Mouse (Mus musculus) layer of hippocampus, adult 18-20 months (tissue): Measurements from ENCODE around the gene Babam1. TPM values are rescaled to one million over a fixed set of nuclear protein-coding genes. Genes with fewer than 3 reads are reported as not detected.

Source experiments
- DNase-seq, 2 experiments: peaks; one replicate each; pipeline ENCODE4 v3.0.0; 2022; ENCODE audit warnings: low spot score in 2 of 2
- total RNA-seq, 2 experiments: library from RNA; stranded (reverse); gene quantifications; 2 replicates each; pipeline ENCODE4 v1.2.3; 2021

Babam1 gene
- total RNA-seq, 2 experiments from 2014 or later: 94.1 to 103 TPM

DNA sequence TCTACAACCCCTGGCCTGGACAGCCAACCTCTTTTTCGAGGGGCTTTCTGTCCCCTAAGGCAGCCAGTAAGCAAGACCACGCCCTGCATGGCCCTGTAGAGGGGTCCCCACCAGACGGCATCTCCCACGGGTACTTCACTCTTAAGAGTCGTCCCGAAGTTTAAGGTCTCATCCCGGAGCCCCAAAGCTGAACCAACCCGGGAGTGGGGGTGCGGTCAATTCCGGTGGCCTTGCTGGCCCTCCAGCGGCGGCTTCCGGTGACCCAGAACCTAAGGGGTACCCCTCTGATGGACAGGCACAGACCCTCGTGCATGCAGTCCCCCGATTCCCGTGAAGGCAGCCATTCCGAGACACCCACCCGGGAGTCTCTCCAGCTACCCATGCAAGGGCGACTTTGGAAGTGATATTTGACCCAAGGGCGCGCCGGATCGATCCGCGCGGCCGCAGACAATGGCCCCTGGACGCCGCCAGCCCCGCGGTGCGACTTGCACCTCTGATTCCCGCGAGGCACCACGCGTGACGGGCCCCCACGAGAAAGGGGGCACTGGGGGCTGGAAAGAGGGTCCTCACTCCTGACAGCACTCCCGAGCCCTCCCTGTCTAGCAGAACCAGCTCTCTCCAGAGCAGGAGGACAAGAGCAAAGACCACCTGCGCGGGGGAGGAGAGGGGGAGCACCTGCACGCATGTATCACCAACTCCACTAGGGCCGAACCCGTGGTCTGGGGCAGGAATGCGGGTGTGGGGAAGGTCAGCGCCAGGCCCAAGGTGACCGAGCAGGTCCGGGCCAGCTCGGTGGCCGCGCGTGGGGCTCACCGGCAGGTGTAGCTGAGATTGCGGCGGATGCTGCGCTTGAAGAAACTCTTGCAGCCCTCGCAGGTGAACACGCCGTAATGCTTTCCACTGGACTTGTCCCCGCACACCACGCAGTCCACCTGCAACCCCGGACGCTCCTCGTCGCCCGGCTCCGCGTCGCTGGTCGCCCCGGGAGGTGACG, 16.2 kb upstream of the Babam1 start:
- no peak for DNase-seq

DNA sequence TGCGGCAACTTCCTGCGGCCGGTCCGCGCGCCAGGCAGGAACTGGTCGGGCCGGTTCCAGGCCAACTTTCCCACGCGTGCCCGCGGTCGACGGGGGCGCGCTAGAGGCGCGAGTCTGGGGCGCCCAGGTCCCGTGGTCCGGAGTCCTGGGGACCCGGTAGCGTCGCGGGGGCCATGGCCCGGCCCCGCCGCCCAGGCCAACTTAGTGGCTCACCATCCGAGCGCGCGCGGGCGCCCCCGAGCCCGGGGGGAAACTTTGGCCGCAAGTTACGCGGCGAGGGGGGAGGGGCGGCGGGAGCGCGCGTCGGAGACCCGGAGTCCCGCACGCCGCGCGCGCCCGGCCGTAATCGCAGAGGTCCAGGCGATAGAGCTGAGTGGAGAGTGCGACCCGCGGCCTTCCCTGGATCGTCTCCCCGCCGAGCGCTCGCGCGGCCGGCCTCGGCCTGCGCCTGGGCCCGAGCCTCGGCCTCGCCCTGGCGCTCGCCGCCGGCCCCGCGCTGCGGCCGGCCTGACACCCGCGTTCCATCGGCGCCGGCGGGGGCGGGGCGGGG, 15.2 kb upstream of the Babam1 start, which contains the start of gene Nr2f6:
Nr2f6 (minus strand) TSS at position 540 of the 550 bp plus-strand sequence.
- DNase-seq: peak in 1 of 2 experiments; percentile 52

DNA sequence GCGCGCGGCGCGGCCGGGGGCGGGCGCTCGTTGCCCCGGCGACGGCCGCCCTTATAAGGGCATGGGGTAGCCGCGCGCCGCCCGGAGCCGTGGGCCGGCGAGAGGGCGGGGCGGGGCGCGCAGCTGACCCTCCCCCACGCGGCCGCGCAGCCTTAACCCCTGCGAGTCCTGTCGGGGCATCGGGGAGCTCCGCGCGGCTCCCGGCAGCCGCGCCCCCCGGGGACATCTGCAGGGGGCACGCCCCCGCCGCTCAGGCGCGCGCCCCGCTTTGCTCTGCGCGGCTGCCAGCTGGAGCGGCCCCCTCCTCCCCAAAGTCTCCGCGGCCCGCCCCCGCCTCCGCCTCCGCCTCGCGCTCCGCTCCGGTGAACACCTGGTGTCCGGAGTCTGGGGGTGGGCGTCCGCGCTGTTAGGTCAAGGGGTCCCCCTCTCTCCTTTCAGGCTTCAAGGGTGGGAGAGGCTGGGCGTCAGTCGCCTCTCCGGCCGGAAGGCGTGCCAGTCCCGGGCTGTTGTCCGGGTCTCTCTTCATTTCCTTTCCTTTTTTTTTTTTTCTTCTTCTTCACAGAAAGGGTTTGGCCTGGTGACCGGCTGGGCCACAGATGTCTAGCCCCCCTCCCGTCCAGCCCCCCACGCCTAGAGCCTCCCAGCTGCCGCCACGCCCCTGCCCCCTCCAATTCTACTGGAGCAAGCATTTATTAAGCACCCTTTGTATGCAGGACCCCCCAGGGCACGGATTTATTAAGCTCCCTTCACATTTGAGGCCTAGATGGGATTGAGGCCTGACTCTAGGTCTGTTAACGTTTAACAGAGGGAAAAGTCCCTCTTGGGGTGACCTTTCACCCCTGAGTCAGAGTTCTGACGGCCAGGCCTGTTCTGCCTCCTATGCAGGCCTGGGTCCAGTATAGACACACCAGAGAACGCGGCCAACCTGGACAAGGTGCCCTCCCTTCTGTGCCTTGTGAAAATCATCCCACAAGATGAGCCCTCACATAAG, 14.4 kb upstream of the Babam1 start:
- DNase-seq: peak in 1 of 2 experiments; percentile 74

DNA sequence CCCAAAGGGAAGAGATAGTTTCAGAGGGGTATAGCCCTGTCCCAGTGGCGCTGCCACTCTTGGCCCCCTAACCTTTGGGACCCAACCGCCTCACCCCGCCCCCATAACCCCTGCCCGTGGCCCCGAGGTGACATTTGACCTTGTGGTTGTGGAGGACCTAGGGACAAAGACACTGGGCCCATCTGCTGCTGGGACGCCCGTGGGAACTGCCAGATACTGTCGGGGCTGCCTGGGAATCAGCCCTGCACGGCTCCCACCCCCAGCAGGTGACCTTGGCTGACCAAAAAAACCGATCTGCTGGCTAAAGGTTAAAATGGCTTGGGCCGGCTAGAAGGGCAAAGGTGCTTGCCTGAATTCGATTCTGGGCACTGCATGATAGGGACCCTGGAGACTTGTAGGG, 13.3 kb upstream of the Babam1 start:
- no peak for DNase-seq

DNA sequence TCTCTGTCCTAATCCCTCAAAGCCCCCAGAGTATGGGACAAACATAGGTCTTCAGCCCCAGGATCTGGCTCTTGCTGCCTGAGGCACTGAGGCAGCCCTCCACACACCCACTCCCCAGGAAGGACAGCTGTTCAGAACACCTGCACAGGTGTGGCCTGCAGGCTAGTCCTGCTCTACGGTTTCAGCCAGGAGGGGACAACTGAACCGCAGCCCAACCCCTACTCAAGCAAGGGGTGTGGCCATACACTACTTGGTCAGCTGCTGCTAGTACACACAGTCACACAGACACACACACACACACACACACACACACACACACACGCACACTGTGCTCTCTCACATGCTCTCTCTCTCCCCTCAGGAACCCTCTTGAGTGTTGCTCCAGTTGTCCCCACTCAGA, 12.8 kb upstream of the Babam1 start:
- DNase-seq: no peak

DNA sequence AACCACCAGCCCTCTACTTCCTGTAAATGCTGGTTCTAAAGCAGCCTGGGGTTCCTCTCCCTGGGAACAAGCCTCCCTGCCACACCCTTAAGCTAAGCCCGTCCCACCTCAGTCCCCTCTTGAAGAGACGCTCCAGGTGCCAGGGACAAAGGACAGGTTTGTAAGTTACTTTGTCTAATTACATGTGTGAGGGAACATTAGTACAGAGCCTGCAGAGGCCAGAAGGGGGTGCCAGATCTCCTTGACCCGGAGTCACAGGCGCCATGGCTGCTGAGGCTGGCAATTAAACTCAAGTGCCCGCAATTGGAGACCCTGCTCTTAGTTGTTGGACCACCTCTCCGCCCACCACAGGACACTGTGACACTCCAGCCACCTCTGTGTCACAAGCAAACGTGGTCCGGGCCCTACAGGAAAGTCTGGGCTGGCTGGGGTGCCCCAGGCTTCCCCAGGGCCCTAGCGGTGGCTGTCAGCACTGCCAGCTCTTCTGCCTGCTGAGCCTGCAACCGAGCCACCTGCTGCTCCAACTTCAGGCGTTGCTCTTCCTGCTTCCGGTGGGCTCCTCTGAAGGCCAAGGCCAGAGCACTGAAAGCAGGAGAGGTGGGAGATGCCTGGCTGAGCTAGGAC, 11.3 kb upstream of the Babam1 start:
- DNase-seq: no peak

DNA sequence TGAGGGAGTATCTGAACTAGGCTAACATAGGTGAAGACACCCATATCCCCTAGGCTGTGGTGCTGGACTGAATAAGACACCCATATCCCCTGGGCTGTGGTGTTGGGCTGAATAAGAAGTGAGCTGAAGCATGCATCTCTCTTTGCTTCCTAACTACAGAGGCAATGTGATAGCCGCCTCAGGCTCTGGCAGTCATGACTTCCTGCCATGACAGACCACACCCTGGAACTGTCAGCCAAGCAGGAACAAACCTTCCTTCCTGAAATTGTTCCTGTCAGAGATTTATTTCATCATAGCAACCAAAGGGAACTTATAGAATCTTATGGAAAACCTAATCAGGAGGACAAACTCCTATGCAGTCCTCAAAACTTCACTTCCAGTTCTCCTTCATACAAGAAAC, 8.4 kb upstream of the Babam1 start:
- DNase-seq: no peak

DNA sequence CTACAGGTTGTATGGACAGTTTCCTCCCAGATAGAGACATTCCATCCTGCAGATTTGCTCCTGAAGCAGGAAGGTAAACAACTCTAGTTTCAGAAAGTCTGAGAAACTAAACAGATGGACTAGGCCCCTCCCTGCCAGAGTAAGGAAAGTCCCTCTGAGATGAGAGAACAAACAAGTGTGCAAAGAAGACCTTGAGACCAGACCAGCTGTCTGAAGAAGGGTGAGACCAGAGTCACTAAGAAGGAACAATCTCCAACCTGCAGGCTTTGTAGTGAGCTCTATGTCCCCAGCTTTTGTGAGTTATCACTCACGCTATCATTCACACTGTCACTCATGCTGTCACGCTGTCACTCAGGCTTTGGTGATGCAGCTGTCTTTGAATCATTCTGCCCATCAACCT, 5.0 kb upstream of the Babam1 start:
- no peak for DNase-seq

DNA sequence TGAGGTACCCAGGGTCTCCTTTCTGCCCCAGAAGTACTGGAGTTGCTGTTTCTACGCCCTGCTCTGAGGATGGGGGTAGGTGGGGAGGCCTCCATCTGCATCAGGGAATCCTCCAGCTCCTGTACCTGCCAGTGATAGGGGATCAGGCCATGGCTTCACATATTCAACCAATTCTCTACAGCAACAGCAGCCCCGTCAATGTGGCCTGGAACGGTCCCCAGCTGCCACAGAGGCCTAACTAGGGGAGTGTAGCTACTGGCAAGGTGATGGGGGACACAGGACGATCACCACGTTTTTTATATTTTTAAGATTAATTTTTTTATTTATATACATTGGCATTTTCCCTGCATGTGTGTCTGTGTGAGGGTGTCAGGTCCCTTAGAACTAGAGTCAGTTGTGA, 4.3 kb upstream of the Babam1 start:
- no peak for DNase-seq

DNA sequence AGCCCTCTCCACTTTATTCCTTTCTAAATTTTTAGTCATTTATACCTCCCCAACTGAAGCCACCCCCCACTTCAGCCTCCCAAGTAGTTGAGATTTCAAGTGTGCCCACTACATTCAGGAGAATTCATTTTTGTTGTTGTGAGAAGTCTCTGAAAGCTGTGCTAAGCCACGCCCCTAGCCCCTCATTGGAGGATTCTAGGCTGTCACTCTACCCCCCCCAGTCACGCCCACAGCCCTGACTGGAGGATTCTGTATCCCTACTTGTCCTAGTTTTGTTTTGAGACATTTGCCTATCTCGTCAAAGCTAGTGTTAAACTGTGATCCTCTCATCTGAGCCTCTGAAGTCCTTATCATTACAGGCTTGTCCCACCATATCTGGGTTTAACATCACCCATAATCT, 3.8 kb upstream of the Babam1 start:
- DNase-seq: no peak

DNA sequence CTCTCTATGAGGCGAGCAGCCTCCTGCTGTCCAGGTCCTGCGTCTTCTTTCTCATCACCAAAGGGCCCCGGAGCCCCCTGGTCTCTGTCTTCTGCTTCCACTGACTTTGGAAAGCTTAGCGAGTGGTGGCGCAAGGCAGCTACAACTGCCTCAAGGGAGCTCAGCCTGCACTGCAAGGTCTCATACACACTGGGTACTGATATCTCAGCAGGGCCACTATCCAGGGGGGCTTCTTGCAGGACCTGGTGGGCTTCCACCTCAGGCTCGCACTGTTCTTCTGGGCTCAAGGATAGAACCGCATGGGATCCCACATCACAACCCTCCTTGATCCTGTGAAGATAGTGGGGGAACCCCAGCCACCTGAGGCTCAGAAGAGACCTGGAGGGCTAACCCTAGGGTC, 2.2 kb upstream of the Babam1 start:
- no peak for DNase-seq

DNA sequence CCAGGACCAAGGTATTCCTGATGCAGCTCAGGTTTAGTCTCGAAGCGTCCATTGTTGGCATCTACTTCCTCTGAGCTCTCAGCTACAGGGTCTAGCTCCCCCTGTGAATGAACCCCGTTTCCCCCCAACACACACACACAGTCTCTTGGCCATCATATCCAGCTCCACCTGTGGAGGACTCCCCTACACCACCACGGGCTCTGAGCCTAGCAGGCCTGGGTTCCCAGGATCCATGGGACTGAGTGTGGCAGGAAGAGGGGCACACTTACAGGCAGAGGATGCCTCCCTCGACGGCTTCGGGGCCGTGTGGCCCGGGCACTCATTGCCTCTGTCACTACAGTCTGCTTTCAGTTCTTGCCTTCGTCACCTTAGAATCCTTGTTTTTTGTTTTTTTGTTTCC, 1.6 kb upstream of the Babam1 start:
- no peak for DNase-seq

DNA sequence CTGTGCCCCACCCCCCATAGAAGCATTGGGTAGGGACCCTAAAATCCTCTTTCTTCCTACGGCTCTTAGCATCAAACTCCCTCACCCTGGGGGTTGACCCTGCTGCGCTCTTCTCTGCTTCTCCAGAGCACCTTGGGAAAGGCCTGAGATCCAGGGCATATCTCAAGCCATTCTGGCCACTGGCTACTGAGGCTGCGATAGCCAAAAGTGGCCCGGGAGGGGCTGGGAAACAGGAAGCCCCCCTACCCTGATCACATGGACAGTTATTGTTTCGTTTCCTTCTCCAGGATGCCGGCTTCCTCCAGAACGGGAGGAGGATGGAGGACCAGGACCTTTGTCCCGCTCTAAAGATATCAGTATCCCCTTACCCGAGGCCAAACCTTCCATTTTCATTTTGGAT, 1.0 kb upstream of the Babam1 start, which contains the start of gene Ushbp1:
Ushbp1 (minus strand) TSS at position 174 of the 400 bp plus-strand sequence.
- DNase-seq: no peak

DNA sequence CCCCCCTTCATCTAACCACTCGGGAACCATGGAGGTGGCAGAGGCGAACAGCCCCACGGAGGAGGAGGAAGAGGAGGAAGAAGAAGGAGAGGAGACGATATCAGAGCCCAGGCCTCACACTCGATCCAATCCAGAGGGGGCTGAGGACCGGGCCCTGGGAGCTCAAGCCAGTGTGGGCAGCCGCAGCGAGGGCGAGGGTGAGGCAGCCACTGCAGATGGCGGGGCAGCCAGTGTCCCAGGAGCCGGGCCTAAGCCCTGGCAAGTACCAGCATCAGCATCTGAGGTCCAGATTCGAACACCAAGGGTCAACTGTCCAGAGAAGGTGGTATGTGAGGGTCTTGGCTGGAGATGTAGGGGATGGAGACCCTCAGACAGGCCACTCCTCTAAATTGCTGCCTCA, 1.0 kb downstream of the Babam1 start:
- no peak for DNase-seq

DNA sequence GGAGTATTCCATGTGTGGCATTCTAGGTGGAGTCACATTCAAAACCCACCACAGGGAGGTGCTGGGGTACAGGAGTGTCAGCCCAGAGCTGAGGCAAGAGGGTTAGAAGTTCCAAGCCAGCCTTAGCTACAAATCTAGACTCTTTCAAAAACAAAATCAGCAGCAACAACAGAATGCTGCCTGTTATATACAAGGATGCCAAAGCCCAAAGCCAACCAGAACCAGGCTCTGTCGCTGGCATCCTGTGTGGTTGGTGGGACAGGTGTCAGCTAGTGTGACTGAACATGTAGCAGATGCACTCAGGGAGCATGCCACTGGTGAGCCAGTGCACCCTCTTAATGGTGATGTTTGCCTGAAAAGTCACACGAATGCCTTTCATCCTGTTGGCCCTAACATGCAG, 4.2 kb downstream of the Babam1 start:
- no peak for DNase-seq

DNA sequence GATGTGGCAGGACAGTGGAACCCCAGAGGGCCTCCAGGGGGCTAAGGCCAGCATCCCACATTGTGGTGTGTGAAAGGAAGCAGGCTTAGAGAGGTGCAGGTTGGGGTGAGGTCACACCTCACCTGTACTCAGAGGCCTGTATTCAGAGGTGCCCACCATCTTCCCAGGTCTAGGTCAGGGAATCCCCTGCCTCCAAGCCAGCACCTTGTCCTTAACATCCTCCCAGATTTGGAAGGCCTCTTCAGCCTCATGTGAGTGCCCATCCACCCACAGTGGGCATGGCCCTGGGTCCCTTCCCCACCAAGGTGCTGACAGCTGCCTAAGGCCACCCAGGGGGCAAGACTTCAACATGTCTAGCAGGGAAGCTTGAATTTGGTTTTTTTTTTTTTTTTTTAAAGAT, 4.8 kb downstream of the Babam1 start:
- no peak for DNase-seq

DNA sequence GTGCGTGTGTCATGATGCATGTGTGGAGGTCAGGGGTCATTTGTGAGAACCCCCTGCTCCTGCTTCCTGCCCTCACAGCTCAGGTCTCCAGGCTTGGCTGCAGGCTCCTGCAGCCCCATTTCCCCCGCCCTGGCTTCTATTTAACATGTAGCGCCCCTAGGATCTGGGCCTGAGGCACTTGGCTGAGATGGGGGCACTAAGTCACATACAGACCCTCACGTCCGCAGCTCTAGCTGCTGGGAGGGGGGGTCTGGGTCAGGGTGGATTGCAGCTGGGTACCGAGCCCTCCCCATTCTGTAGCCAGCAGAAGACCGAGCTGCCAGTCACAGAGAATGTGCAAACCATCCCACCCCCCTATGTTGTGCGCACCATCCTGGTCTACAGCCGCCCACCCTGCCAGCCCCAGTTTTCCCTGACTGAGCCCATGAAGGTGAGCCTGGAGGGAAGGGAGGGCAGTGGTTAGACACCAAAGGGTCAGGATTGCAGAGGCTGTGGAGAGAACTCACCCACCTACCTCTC, 5.8 kb downstream of the Babam1 start:
- no peak for DNase-seq

DNA sequence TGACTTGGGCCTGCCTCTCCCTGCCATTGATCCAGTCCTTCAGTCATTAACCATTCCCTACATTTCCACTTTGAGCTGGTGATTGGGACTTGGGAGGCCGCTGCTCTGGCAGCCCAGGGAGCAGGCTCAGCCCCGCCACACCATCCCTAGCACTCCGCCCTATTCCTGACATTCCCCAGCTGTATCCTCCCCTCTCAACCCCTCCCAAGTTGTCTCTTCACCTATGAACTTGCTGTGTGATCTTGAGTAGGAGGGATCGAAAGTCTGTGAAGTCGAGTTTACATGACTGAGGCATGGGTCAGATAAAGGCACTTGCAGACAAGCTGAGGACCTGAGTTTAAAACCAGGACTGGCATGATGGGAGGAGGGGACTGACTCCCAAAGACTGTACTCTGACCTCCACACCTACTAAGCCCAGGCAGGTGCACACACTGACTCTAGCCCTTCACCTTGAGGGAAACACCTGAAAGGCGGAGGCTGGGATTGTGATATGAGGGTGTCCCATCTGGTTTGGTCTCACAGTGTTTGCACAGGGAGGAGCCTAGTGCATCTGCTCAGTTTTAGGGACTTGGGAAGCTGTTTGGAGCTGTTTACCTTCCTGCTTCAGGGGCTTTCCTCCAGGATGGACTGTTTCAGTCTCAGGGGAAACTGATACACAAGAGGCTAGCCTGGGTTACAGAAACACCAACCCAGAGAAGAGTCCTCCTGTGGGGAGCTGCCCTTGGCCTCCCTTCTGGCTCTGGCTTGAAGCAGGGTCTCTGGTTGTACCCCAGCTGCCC, 6.6 kb downstream of the Babam1 start:
- no peak for DNase-seq

DNA sequence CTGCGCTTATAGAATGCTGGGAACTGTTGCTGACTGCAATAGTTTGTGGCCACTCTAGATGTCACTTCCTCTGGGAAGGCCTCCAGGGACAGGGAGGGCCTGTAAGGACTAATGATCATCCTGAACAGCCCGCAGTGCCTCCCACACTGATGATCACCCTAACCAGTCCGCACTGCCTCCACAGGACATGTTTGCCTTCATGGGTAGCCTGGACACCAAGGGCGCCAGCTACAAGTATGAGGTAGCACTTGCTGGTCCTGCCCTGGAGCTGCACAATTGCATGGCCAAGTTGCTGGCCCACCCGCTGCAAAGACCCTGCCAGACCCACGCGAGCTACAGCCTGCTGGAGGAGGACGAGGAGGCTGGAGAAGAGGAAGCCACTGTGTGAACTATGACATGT, 7.3 kb downstream of the Babam1 start:
- no peak for DNase-seq

DNA sequence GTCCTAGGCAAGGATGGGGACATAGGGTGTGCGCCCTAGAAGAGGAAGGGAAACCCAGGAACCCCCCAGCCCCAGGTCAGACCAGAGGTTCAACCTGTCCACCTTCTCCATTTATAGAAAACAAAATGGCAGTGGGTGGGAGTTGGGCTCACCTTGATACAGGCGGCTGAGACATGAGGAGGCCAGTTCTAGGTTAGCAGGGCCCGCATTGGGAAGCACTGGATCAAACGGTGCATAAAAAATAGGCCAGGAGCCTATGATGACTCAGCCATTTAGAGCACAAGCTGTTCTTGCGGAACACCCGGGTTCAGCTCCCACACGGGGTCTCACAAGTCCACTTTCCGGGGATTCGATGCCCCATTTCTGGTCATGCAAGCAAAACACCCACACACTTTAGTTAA, 8.3 kb downstream of the Babam1 start:
- DNase-seq: no peak
